Mouse (Mus musculus) CH12.LX (cell line): ENCODE results near the gene Rpl39l.

Source experiments
- CTCF ChIP-seq, 2 experiments: IDR thresholded peaks in 1 of 2; conservative IDR thresholded peaks in 1 of 2; 2 replicates each; pipeline ENCODE4 v1.5.1; 2011 to 2012; ENCODE audit warnings: low read depth in 2 of 2, low read length in 2 of 2, improper control_type of control experiment in 1 of 2, inconsistent platforms in 1 of 2, mild to moderate bottlenecking in 1 of 2, moderate library complexity in 1 of 2
- HCFC1 ChIP-seq: IDR thresholded peaks from 2 replicates; pipeline ENCODE4 v1.6.1; 2012; ENCODE audit warnings: low read depth, mild to moderate bottlenecking, inconsistent platforms, low read length, improper control_type of control experiment
- POLR2A ChIP-seq: IDR thresholded peaks from 2 replicates; pipeline ENCODE4 v1.6.1; 2011; ENCODE audit warnings: low read depth, mild to moderate bottlenecking, improper control_type of control experiment, low read length
- POLR2AphosphoS2 ChIP-seq: IDR thresholded peaks from 2 replicates; pipeline ENCODE4 v1.6.1; 2011; ENCODE audit warnings: low read depth, low read length, improper control_type of control experiment
- RAD21 ChIP-seq: IDR thresholded peaks from 2 replicates; pipeline ENCODE4 v1.6.1; 2011; ENCODE audit warnings: low read depth, mild to moderate bottlenecking, low read length, improper control_type of control experiment, moderate library complexity
- RCOR1 ChIP-seq: conservative IDR thresholded peaks from 2 replicates; pipeline ENCODE4 v1.6.1; 2012; ENCODE audit warnings: low read depth, mild to moderate bottlenecking, inconsistent platforms, low read length, improper control_type of control experiment
- ZC3H11A ChIP-seq: IDR thresholded peaks from 2 replicates; pipeline ENCODE4 v1.6.1; 2012; ENCODE audit warnings: low read depth, mild to moderate bottlenecking, inconsistent platforms, low read length, improper control_type of control experiment
- ZMIZ1 ChIP-seq: IDR thresholded peaks from 2 replicates; pipeline ENCODE4 v1.6.1; 2012; ENCODE audit warnings: low read depth, mild to moderate bottlenecking, inconsistent platforms, low read length, improper control_type of control experiment
- ZNF384 ChIP-seq: IDR thresholded peaks from 2 replicates; pipeline ENCODE4 v1.6.1; 2012; ENCODE audit warnings: low read depth, low read length, improper control_type of control experiment, inconsistent platforms

DNA sequence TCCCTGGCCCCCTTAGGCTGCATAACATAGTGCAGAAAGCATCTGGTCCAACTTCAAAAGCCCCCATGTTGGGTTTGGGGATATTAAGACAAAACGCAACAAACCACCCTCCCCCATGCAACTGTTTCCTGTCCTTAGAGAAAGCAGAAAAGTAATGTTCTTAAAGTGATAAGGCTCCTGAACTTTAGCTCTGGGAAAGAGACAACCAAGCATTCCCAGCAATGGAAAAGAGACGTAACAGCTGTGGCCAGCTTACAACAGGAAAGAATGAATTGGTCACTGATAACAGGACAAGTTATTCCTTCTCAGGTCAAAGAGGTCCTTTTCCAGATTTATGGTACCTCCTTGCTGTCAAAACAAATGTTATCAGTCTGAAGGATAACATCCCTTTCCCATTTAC lies 26.9 kb upstream of the Rpl39l start:
- no peak for TF ChIP-seq HCFC1
- no peak for TF ChIP-seq POLR2A
- TF ChIP-seq POLR2AphosphoS2, result no peak
- no peak for TF ChIP-seq ZMIZ1
- TF ChIP-seq RCOR1, result no peak
- TF ChIP-seq ZNF384, result no peak
- no peak for TF ChIP-seq CTCF (conservative IDR thresholded peaks at IDR 0.05 in 1 of 2, IDR thresholded peaks at IDR 0.05 in 1 of 2; ENCODE audit: low read depth in 2 of 2, low read length in 2 of 2)
- no peak for TF ChIP-seq RAD21
- TF ChIP-seq ZC3H11A, result no peak
